Mouse (Mus musculus) T-helper 2 cell (primary cell): ENCODE data around the gene Pfas.
"Not testable (repeated sequence)": the region's sequence is repeated elsewhere in the genome, so short reads cannot be mapped to it uniquely, and the experiment has no call there.

Source experiments
- in situ Hi-C: fragments of 300-600 bp; cut with MboI, MseI; formaldehyde crosslinking; loops from one replicate; pipeline ENCODE4 v1.15.1; 2025; ENCODE audit warnings: high pct_unique_total_duplicates

The Pfas gene

GRCm38 (mm10) chr11:68973250-68974058 is 34.8 kb downstream of the Pfas start:
- in situ Hi-C loops, result not testable (repeated sequence)

GRCm38 (mm10) chr11:68970232-68970631 is 38.0 kb downstream of the Pfas start:
- in situ Hi-C loops, result no loop called here

- in situ Hi-C loops, result no loop called here
Observed at GRCm38 (mm10) chr11:68968752-68969151, 39.5 kb downstream of the Pfas start.

- in situ Hi-C loops, result no loop called here
Observed at GRCm38 (mm10) chr11:68967337-68968282, 40.6 kb downstream of the Pfas start, which contains the start of gene Slc25a35. Gene Slc25a35, plus strand, starts transcription at chr11:68968131.

GRCm38 (mm10) chr11:68966554-68966953 is 41.7 kb downstream of the Pfas start:
- in situ Hi-C loops, result no loop called here

- in situ Hi-C loops, result no loop called here
Observed at GRCm38 (mm10) chr11:68965845-68966244, 42.4 kb downstream of the Pfas start.

GRCm38 (mm10) chr11:68965050-68965449 is 43.2 kb downstream of the Pfas start:
- in situ Hi-C loops, result no loop called here

GRCm38 (mm10) chr11:68963405-68963804 is 44.9 kb downstream of the Pfas start:
- in situ Hi-C loops, result no loop called here

GRCm38 (mm10) chr11:68962159-68962558 is 46.1 kb downstream of the Pfas start:
- in situ Hi-C loops, result not testable (repeated sequence)

- in situ Hi-C loops, result no loop called here
Observed at GRCm38 (mm10) chr11:68961596-68961995, 46.7 kb downstream of the Pfas start.

- in situ Hi-C loops, result loop anchor here (10.0 kb wide), 1 partner anchor 913 kb away; no protein-coding TSS in a partner anchor
Observed at GRCm38 (mm10) chr11:68957971-68958370, 50.3 kb downstream of the Pfas start.

- in situ Hi-C loops, result loop anchor here (10.0 kb wide), 1 partner anchor 913 kb away; no protein-coding TSS in a partner anchor
Observed at GRCm38 (mm10) chr11:68957308-68957707, 51.0 kb downstream of the Pfas start, which contains the start of gene Arhgef15. Gene Arhgef15, minus strand, starts transcription at chr11:68957480.

GRCm38 (mm10) chr11:68956697-68957096 is 51.6 kb downstream of the Pfas start:
- in situ Hi-C loops, result loop anchor here (10.0 kb wide), 1 partner anchor 912 kb away; no protein-coding TSS in a partner anchor

- in situ Hi-C loops, result loop anchor here (10.0 kb wide), 1 partner anchor 911 kb away; no protein-coding TSS in a partner anchor
Observed at GRCm38 (mm10) chr11:68956107-68956506, 52.2 kb downstream of the Pfas start.

GRCm38 (mm10) chr11:68955473-68955872 is 52.8 kb downstream of the Pfas start:
- in situ Hi-C loops, result loop anchor here (10.0 kb wide), 1 partner anchor 911 kb away; no protein-coding TSS in a partner anchor

- in situ Hi-C loops, result loop anchor here (5.0 to 10.0 kb wide), 2 partner anchors 42 to 910 kb away; no protein-coding TSS in a partner anchor
Observed at GRCm38 (mm10) chr11:68954408-68954807, 53.9 kb downstream of the Pfas start.

- in situ Hi-C loops, result loop anchor here (5.0 to 10.0 kb wide), 2 partner anchors 42 to 909 kb away; no protein-coding TSS in a partner anchor
Observed at GRCm38 (mm10) chr11:68953903-68954302, 54.4 kb downstream of the Pfas start.

GRCm38 (mm10) chr11:68947542-68947993 is 60.7 kb downstream of the Pfas start:
- in situ Hi-C loops, result no loop called here

- in situ Hi-C loops, result no loop called here
Observed at GRCm38 (mm10) chr11:68946806-68947440, 61.3 kb downstream of the Pfas start.

GRCm38 (mm10) chr11:68946001-68946400 is 62.3 kb downstream of the Pfas start:
- in situ Hi-C loops, result no loop called here

- in situ Hi-C loops, result no loop called here
Observed at GRCm38 (mm10) chr11:68945245-68945644, 63.0 kb downstream of the Pfas start.
